Mouse (Mus musculus) kidney, adult 2 months (tissue): ENCODE data around the gene Carmil2. TPM values are rescaled to one million over a fixed set of nuclear protein-coding genes. Genes with fewer than 3 reads are reported as not detected.

Experiments
- DNase-seq: peaks from one replicate; pipeline ENCODE4 v3.0.0; 2021
- H3K27ac ChIP-seq: fragments of 200-500 bp; 2 replicates; pipeline ENCODE4 v1.5.1; 2012; ENCODE audit warnings: low read depth, low read length, control low read depth, inconsistent platforms; ENCODE audit not compliant: insufficient read depth
- H3K27me3 ChIP-seq: fragments of 200-500 bp; replicated peaks from 2 replicates; pipeline ENCODE4 v1.6.1; 2012; ENCODE audit warnings: mild to moderate bottlenecking, moderate library complexity, low read length, inconsistent platforms; ENCODE audit not compliant: control insufficient read depth, insufficient read depth
- H3K36me3 ChIP-seq: fragments of 200-500 bp; 2 replicates; pipeline ENCODE4 v1.6.1; 2012; ENCODE audit warnings: mild to moderate bottlenecking, moderate library complexity, low read length, inconsistent platforms; ENCODE audit not compliant: control insufficient read depth, insufficient read depth
- H3K4me1 ChIP-seq: fragments of 200-500 bp; 2 replicates; pipeline ENCODE4 v1.6.1; 2011; ENCODE audit warnings: low read length; ENCODE audit not compliant: control insufficient read depth, insufficient read depth
- H3K4me3 ChIP-seq: fragments of 200-500 bp; 2 replicates; pipeline ENCODE4 v1.5.1; 2011; ENCODE audit warnings: mild to moderate bottlenecking, low read depth, low read length, control low read depth; ENCODE audit not compliant: insufficient read depth
- CTCF ChIP-seq: fragments of 200-500 bp; conservative IDR thresholded peaks from 2 replicates; pipeline ENCODE4 v1.5.1; 2011; ENCODE audit warnings: low read depth, mild to moderate bottlenecking, control low read depth, low read length, moderate library complexity, mixed read lengths; ENCODE audit not compliant: insufficient read depth, insufficient read length
- POLR2A ChIP-seq: fragments of 200-500 bp; IDR thresholded peaks from one replicate; pipeline ENCODE4 v1.6.1; 2011; ENCODE audit warnings: low read depth, low read length, control low read depth
- WGBS: fragments of 180-500 bp; shearing (Covaris S2); methylation state at CpG from one replicate; pipeline ENCODE4 v1.1.7; 2018; 5-methylcytosine and 5-hydroxymethylcytosine counted together
- polyA plus RNA-seq: library from polyadenylated mRNA; depleted of rRNA; stranded (reverse); fragments of >200 nt; gene quantifications from 2 replicates; pipeline ENCODE4 v1.2.3, GENCODE M21; 2012

Gene Carmil2
- polyA plus RNA-seq, 1 experiment = 2.7 TPM

- no peaks in the 10 kb centered on the region for H3K27me3 ChIP-seq
- TF ChIP-seq POLR2A (no peak), CTCF (no peak)
- H3K27ac ChIP-seq = no peak overlapping the region
- WGBS = 45% methylated on average over 18 of the region's 18 CpGs
- H3K4me1 ChIP-seq = peaks cover 4% of the 10 kb centered on the region
- no peaks in the 10 kb centered on the region; the same call in 1 of the 2 replicates for H3K36me3 ChIP-seq
- H3K4me3 ChIP-seq = peak overlapping the region; percentile 82; the same call in 1 of the 2 replicates
- DNase-seq = no peak
Measured at GRCm38 (mm10) chr8:105702001-105702401, 15.9 kb downstream of the Carmil2 start.

- 94% methylated on average over 24 of the region's 24 CpGs for WGBS
- Histone ChIP-seq H3K4me3 (no peak overlapping the region), H3K27me3 (no peaks in the 10 kb centered on the region), H3K4me1 (peaks cover 7% of the 10 kb centered on the region), H3K36me3 (no peaks in the 10 kb centered on the region), H3K27ac (no peak overlapping the region)
- no peak for DNase-seq
- TF ChIP-seq CTCF (no peak), POLR2A (no peak)
Measured at GRCm38 (mm10) chr8:105702731-105703415, 16.8 kb downstream of the Carmil2 start.

GRCm38 (mm10) chr8:105704146-105704812 lies 18.2 kb downstream of the Carmil2 start:
- no peaks in the 10 kb centered on the region for H3K27me3 ChIP-seq
- DNase-seq = no peak
- H3K27ac ChIP-seq = no peak overlapping the region
- TF ChIP-seq POLR2A = no peak
- peaks cover 7% of the 10 kb centered on the region for H3K4me1 ChIP-seq
- no peaks in the 10 kb centered on the region for H3K36me3 ChIP-seq
- H3K4me3 ChIP-seq = no peak overlapping the region
- 94% methylated on average over 34 of the region's 34 CpGs for WGBS

- TF ChIP-seq CTCF (no peak), POLR2A (no peak)
- DNase-seq = no peak
Measured at GRCm38 (mm10) chr8:105704955-105705354, 18.9 kb downstream of the Carmil2 start.

GRCm38 (mm10) chr8:105706426-105706825 lies 20.4 kb downstream of the Carmil2 start:
- no peaks in the 10 kb centered on the region for H3K27me3 ChIP-seq
- TF ChIP-seq POLR2A = no peak
- no peak for TF ChIP-seq CTCF
- 79% methylated on average over 12 of the region's 12 CpGs for WGBS
- H3K4me3 ChIP-seq = no peak overlapping the region
- DNase-seq = no peak
- no peaks in the 10 kb centered on the region for H3K36me3 ChIP-seq
- H3K27ac ChIP-seq = no peak overlapping the region
- peaks cover 7% of the 10 kb centered on the region for H3K4me1 ChIP-seq

More at GRCm38 (mm10) chr8:105704955-105705354, 18.9 kb downstream of the Carmil2 start:
- Histone ChIP-seq H3K27ac (no peak overlapping the region), H3K4me1 (peaks cover 7% of the 10 kb centered on the region), H3K4me3 (no peak overlapping the region), H3K36me3 (no peaks in the 10 kb centered on the region), H3K27me3 (no peaks in the 10 kb centered on the region)
- WGBS = 95% methylated on average over 6 of the region's 6 CpGs

GRCm38 (mm10) chr8:105707498-105708403 lies 21.7 kb downstream of the Carmil2 start, which contains the start of the genes 4933405L10Rik and Enkd1:
4933405L10Rik (plus strand) TSS chr8:105707655.
Enkd1 (minus strand) TSS chr8:105708210.
- Histone ChIP-seq H3K27me3 (no peaks in the 10 kb centered on the region), H3K36me3 (no peaks in the 10 kb centered on the region), H3K4me3 (peak within 1 kb of the TSS; percentile 75), H3K27ac (no peak within 1 kb of the TSS), H3K4me1 (peaks cover 3% of the 10 kb centered on the region; the same call in 1 of the 2 replicates)
- peak; percentile 96 for DNase-seq
- 2% methylated on average over 55 of the region's 55 CpGs for WGBS
- no peak for TF ChIP-seq CTCF
- no peak for TF ChIP-seq POLR2A

- H3K27ac ChIP-seq = no peak overlapping the region
- TF ChIP-seq CTCF = no peak
- TF ChIP-seq POLR2A = no peak
- H3K27me3 ChIP-seq = no peaks in the 10 kb centered on the region
- WGBS = 95% methylated on average over 8 of the region's 8 CpGs
- no peak for DNase-seq
- H3K4me1 ChIP-seq = peaks cover 3% of the 10 kb centered on the region; the same call in 1 of the 2 replicates
- no peaks in the 10 kb centered on the region for H3K36me3 ChIP-seq
- H3K4me3 ChIP-seq = no peak overlapping the region
Measured at GRCm38 (mm10) chr8:105708675-105709074, 22.6 kb downstream of the Carmil2 start.
